Mouse (Mus musculus): ENCODE data around the gene Ak8. TPM values are rescaled to one million over a fixed set of nuclear protein-coding genes. Genes with fewer than 3 reads are reported as not detected.
A peak's percentile ranks its signal among the peaks of the same experiment; 100 is the strongest.

The Ak8 gene
- polyA plus RNA-seq, 1 experiment from 2014 or later = 4.5 TPM

GRCm38 (mm10) chr2:28680710-28681109 is 19.3 kb upstream of the Ak8 start:
- H3K27me3 ChIP-seq (ENCODE audit: control insufficient read depth, insufficient read depth, low read depth, low read length) = no peaks in the 10 kb centered on the region
- no peak overlapping the region for H3K4me3 ChIP-seq (ENCODE audit: low read depth, low read length)
- ATAC-seq = no peak
- H3K9me3 ChIP-seq (replicated peaks; ENCODE audit: control insufficient read depth, low read length, poor library complexity, severe bottlenecking) = no peaks in the 10 kb centered on the region
- peaks cover 50% of the 10 kb centered on the region for H3K36me3 ChIP-seq (ENCODE audit: control insufficient read depth, insufficient read depth, low read length)
- no peak overlapping the region for H3K4me2 ChIP-seq (ENCODE audit: low read length)
- WGBS = 21% methylated on average over 4 of the region's 4 CpGs
- no peaks in the 10 kb centered on the region for H3K4me1 ChIP-seq (ENCODE audit: control insufficient read depth, insufficient read depth, low read length)
- no peak overlapping the region for H3K27ac ChIP-seq (ENCODE audit: low read length)
- H3K9ac ChIP-seq (ENCODE audit: low read depth, low read length) = no peak overlapping the region

GRCm38 (mm10) chr2:28681718-28682117 is 18.2 kb upstream of the Ak8 start:
- Histone ChIP-seq H3K4me1 (ENCODE audit: control insufficient read depth, insufficient read depth, low read length) (no peaks in the 10 kb centered on the region), H3K9me3 (replicated peaks; ENCODE audit: control insufficient read depth, low read length, poor library complexity, severe bottlenecking) (no peaks in the 10 kb centered on the region), H3K4me2 (ENCODE audit: low read length) (no peak overlapping the region), H3K9ac (ENCODE audit: low read depth, low read length) (no peak overlapping the region), H3K4me3 (ENCODE audit: low read depth, low read length) (no peak overlapping the region), H3K36me3 (ENCODE audit: control insufficient read depth, insufficient read depth, low read length) (peaks cover 51% of the 10 kb centered on the region), H3K27ac (ENCODE audit: low read length) (no peak overlapping the region), H3K27me3 (ENCODE audit: control insufficient read depth, insufficient read depth, low read depth, low read length) (no peaks in the 10 kb centered on the region)
- WGBS = 94% methylated on average over 4 of the region's 4 CpGs
- ATAC-seq = no peak

GRCm38 (mm10) chr2:28685895-28686294 is 14.1 kb upstream of the Ak8 start:
- Histone ChIP-seq H3K27me3 (ENCODE audit: control insufficient read depth, insufficient read depth, low read depth, low read length) (no peaks in the 10 kb centered on the region), H3K4me3 (ENCODE audit: low read depth, low read length) (no peak overlapping the region), H3K36me3 (ENCODE audit: control insufficient read depth, insufficient read depth, low read length) (peaks cover 31% of the 10 kb centered on the region), H3K4me1 (ENCODE audit: control insufficient read depth, insufficient read depth, low read length) (no peaks in the 10 kb centered on the region), H3K4me2 (ENCODE audit: low read length) (no peak overlapping the region), H3K27ac (ENCODE audit: low read length) (no peak overlapping the region), H3K9ac (ENCODE audit: low read depth, low read length) (no peak overlapping the region), H3K9me3 (replicated peaks; ENCODE audit: control insufficient read depth, low read length, poor library complexity, severe bottlenecking) (no peaks in the 10 kb centered on the region)
- no peak for ATAC-seq
- WGBS = 92% methylated on average over 7 of the region's 7 CpGs

- Histone ChIP-seq H3K4me3 (ENCODE audit: low read depth, low read length) (no peak overlapping the region), H3K27ac (ENCODE audit: low read length) (no peak overlapping the region), H3K4me2 (ENCODE audit: low read length) (no peak overlapping the region), H3K9ac (ENCODE audit: low read depth, low read length) (no peak overlapping the region), H3K27me3 (ENCODE audit: control insufficient read depth, insufficient read depth, low read depth, low read length) (no peaks in the 10 kb centered on the region), H3K9me3 (replicated peaks; ENCODE audit: control insufficient read depth, low read length, poor library complexity, severe bottlenecking) (no peaks in the 10 kb centered on the region), H3K4me1 (ENCODE audit: control insufficient read depth, insufficient read depth, low read length) (no peaks in the 10 kb centered on the region), H3K36me3 (ENCODE audit: control insufficient read depth, insufficient read depth, low read length) (peaks cover 17% of the 10 kb centered on the region)
- no peak for ATAC-seq
- 36% methylated on average over 3 of the region's 3 CpGs for WGBS
These were observed 11.5 kb upstream of the Ak8 start for GRCm38 (mm10) chr2:28688431-28688830.

- Histone ChIP-seq H3K27ac (ENCODE audit: low read length) (no peak overlapping the region), H3K4me2 (ENCODE audit: low read length) (no peak overlapping the region), H3K9me3 (replicated peaks; ENCODE audit: control insufficient read depth, low read length, poor library complexity, severe bottlenecking) (no peaks in the 10 kb centered on the region), H3K27me3 (ENCODE audit: control insufficient read depth, insufficient read depth, low read depth, low read length) (no peaks in the 10 kb centered on the region), H3K4me3 (ENCODE audit: low read depth, low read length) (no peak overlapping the region), H3K36me3 (ENCODE audit: control insufficient read depth, insufficient read depth, low read length) (no peaks in the 10 kb centered on the region), H3K9ac (ENCODE audit: low read depth, low read length) (no peak overlapping the region), H3K4me1 (ENCODE audit: control insufficient read depth, insufficient read depth, low read length) (no peaks in the 10 kb centered on the region)
- ATAC-seq = no peak
- WGBS = 71% methylated on average over 9 of the region's 9 CpGs
These were observed 7.3 kb upstream of the Ak8 start for GRCm38 (mm10) chr2:28692692-28693091.

GRCm38 (mm10) chr2:28698566-28698965 is 1.4 kb upstream of the Ak8 start:
- ATAC-seq = no peak
- no peak overlapping the region for H3K9ac ChIP-seq (ENCODE audit: low read depth, low read length)
- peaks cover 12% of the 10 kb centered on the region for H3K4me1 ChIP-seq (ENCODE audit: control insufficient read depth, insufficient read depth, low read length)
- H3K27me3 ChIP-seq (ENCODE audit: control insufficient read depth, insufficient read depth, low read depth, low read length) = no peaks in the 10 kb centered on the region
- WGBS = 67% methylated on average over 5 of the region's 5 CpGs
- no peaks in the 10 kb centered on the region for H3K9me3 ChIP-seq (replicated peaks; ENCODE audit: control insufficient read depth, low read length, poor library complexity, severe bottlenecking)
- H3K36me3 ChIP-seq (ENCODE audit: control insufficient read depth, insufficient read depth, low read length) = no peaks in the 10 kb centered on the region
- no peak overlapping the region for H3K4me3 ChIP-seq (ENCODE audit: low read depth, low read length)
- no peak overlapping the region for H3K4me2 ChIP-seq (ENCODE audit: low read length)
- H3K27ac ChIP-seq (ENCODE audit: low read length) = no peak overlapping the region

- Histone ChIP-seq H3K27ac (ENCODE audit: low read length) (no peak overlapping the region), H3K9ac (ENCODE audit: low read depth, low read length) (no peak overlapping the region), H3K27me3 (ENCODE audit: control insufficient read depth, insufficient read depth, low read depth, low read length) (no peaks in the 10 kb centered on the region), H3K4me1 (ENCODE audit: control insufficient read depth, insufficient read depth, low read length) (peaks cover 15% of the 10 kb centered on the region), H3K4me3 (ENCODE audit: low read depth, low read length) (no peak overlapping the region), H3K9me3 (replicated peaks; ENCODE audit: control insufficient read depth, low read length, poor library complexity, severe bottlenecking) (no peaks in the 10 kb centered on the region), H3K4me2 (ENCODE audit: low read length) (no peak overlapping the region), H3K36me3 (ENCODE audit: control insufficient read depth, insufficient read depth, low read length) (no peaks in the 10 kb centered on the region)
- WGBS = 70% methylated on average over 8 of the region's 8 CpGs
- ATAC-seq = no peak
These were observed 1.8 kb downstream of the Ak8 start for GRCm38 (mm10) chr2:28701646-28702262.

GRCm38 (mm10) chr2:28706106-28706636 is 6.2 kb downstream of the Ak8 start:
- H3K27me3 ChIP-seq (ENCODE audit: control insufficient read depth, insufficient read depth, low read depth, low read length) = no peaks in the 10 kb centered on the region
- H3K4me1 ChIP-seq (ENCODE audit: control insufficient read depth, insufficient read depth, low read length) = peaks cover 6% of the 10 kb centered on the region; the same call in 1 of the 2 replicates
- WGBS = 60% methylated on average over 8 of the region's 8 CpGs
- H3K9me3 ChIP-seq (replicated peaks; ENCODE audit: control insufficient read depth, low read length, poor library complexity, severe bottlenecking) = no peaks in the 10 kb centered on the region
- no peak overlapping the region for H3K9ac ChIP-seq (ENCODE audit: low read depth, low read length)
- H3K27ac ChIP-seq (ENCODE audit: low read length) = 0 out of 2 replicates have a peak overlapping the region, but pooled peaks have one; percentile 23
- no peak overlapping the region for H3K4me3 ChIP-seq (ENCODE audit: low read depth, low read length)
- no peaks in the 10 kb centered on the region for H3K36me3 ChIP-seq (ENCODE audit: control insufficient read depth, insufficient read depth, low read length)
- no peak overlapping the region for H3K4me2 ChIP-seq (ENCODE audit: low read length)
- 0 out of 2 replicates have a peak, but pooled peaks have one; percentile 17 for ATAC-seq

GRCm38 (mm10) chr2:28706787-28707186 is 6.8 kb downstream of the Ak8 start:
- Histone ChIP-seq H3K9me3 (replicated peaks; ENCODE audit: control insufficient read depth, low read length, poor library complexity, severe bottlenecking) (no peaks in the 10 kb centered on the region), H3K4me2 (ENCODE audit: low read length) (no peak overlapping the region), H3K27ac (ENCODE audit: low read length) (peak overlapping the region; percentile 50), H3K4me3 (ENCODE audit: low read depth, low read length) (no peak overlapping the region), H3K4me1 (ENCODE audit: control insufficient read depth, insufficient read depth, low read length) (peaks cover 6% of the 10 kb centered on the region; the same call in 1 of the 2 replicates), H3K9ac (ENCODE audit: low read depth, low read length) (no peak overlapping the region), H3K36me3 (ENCODE audit: control insufficient read depth, insufficient read depth, low read length) (no peaks in the 10 kb centered on the region), H3K27me3 (ENCODE audit: control insufficient read depth, insufficient read depth, low read depth, low read length) (no peaks in the 10 kb centered on the region)
- no peak for ATAC-seq
- 61% methylated on average over 6 of the region's 6 CpGs for WGBS
